Mouse (Mus musculus) kidney, adult 2 months (tissue): ENCODE data around the gene Kcnk10.

ENCODE experiments used
- CTCF ChIP-seq: fragments of 200-500 bp; conservative IDR thresholded peaks from 2 replicates; pipeline ENCODE4 v1.5.1; 2011; ENCODE audit warnings: low read depth, mild to moderate bottlenecking, control low read depth, low read length, moderate library complexity, mixed read lengths; ENCODE audit not compliant: insufficient read depth, insufficient read length
- POLR2A ChIP-seq: fragments of 200-500 bp; IDR thresholded peaks from one replicate; pipeline ENCODE4 v1.6.1; 2011; ENCODE audit warnings: low read depth, low read length, control low read depth

GRCm38 (mm10) chr12:98564383-98564782 lies 13.7 kb downstream of the Kcnk10 start:
- no peak for TF ChIP-seq CTCF
- TF ChIP-seq POLR2A, result no peak
